Mouse (Mus musculus) layer of hippocampus, adult 8-10 months (tissue): Measurements from ENCODE around the gene Tmem221. TPM values are rescaled to one million over a fixed set of nuclear protein-coding genes. Genes with fewer than 3 reads are reported as not detected.

Experiments used
- DNase-seq, 2 experiments: peaks; one replicate each; pipeline ENCODE4 v3.0.0; 2022; ENCODE audit warnings: low spot score in 2 of 2
- total RNA-seq, 4 experiments: library from RNA; stranded (reverse); gene quantifications; 2 replicates each; pipeline ENCODE4 v1.2.4; 2022

The Tmem221 gene
- total RNA-seq, 4 experiments from 2014 or later = 0.27 to 1.3 (median 0.54) TPM

- DNase-seq = no peak
These were observed 20.3 kb upstream of the Tmem221 start for GRCm38 (mm10) chr8:71579009-71579408.

DNA sequence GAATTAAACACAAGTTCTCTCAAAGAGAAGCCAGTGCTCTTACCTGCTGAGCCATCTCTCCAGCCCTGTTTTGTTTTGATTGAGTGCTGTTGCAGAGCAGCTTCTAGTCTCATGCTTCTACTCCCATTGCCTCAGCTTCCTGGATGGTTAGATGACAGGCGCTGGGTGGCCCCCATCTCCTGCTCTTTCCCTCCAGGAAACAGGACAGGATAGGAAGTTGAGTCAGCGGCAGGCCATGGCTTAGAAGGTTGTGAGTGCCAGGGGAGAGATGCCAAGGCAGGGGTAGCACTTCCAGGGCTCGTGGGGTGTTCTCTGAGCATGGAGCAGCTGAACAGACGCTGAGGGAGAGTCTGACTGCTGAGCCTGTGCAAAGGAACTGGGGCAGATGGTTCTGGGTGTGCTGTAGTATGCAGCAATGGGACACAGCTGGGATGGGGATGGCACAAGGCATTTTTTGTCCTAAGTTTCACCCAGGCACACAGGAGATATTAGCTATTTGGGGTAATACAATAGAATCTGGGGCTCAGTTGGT is 19.3 kb upstream of the Tmem221 start:
- no peak for DNase-seq

DNA sequence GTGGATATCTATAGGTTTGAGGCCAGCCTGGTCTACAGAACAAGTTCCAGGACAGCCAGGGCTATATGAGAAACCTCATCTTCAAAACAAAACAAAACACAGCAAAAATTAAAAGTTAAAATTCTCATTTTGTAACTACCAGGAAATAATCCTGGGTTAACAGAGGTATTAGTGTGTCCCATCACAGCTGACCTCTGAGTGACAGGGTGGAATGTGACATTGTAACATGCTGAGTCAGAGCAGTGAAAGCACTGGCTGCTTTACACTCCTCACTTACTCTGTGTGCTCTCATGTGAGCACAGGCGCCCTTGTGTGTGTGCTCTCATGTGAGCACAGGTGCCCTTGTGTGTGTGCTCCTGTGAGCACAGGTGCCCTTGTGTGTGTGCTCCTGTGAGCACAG is 16.3 kb upstream of the Tmem221 start:
- no peak for DNase-seq

DNA sequence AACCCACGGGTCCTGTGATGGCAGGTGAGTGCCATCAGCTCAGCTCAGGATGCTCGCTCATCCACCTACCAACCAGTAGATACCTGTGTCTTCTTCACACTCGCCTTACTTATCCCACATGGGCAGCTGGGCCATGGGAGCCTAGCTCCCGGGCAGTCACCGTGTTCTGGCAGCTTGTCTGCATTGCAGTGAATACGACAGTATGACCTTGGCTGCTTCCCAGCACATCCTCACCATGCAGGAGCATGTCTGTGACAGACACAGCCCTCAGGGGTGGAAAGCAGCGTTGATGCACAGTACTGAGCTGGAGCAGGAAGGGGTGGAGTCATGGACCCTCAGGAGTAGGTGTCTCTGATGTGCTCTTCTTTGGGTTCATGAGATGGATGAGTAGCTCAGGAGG is 15.8 kb upstream of the Tmem221 start:
- no peak for DNase-seq

GRCm38 (mm10) chr8:71572847-71573633 is 14.4 kb upstream of the Tmem221 start:
- peak; percentile 87 to 91 for DNase-seq

DNA sequence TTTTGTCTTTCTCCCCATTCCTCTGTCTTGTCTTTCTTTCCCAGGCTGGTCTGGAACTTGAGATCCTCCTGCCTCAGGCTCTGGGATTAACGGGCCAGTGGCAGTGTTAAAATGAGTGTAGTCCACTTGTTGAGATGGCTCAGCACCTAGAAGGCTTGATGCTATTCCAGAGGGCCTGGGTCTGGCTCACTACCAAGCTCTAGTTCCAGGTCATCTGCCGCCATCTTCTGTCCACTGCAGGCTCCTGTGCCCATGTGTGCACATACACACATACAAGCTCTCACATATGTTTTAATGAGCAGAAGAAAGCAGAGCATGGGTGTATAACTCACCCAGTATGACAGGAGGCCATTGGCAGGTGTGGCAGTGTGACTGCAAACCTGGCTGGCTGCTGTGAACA is 13.4 kb upstream of the Tmem221 start:
- DNase-seq = no peak

GRCm38 (mm10) chr8:71570291-71570954 is 11.8 kb upstream of the Tmem221 start:
- DNase-seq = peak; percentile 96 to 98

- DNase-seq = peak; percentile 92 to 95
These were observed 11.0 kb upstream of the Tmem221 start for GRCm38 (mm10) chr8:71569366-71570290.

GRCm38 (mm10) chr8:71568941-71569340 is 10.3 kb upstream of the Tmem221 start:
- no peak for DNase-seq

GRCm38 (mm10) chr8:71568387-71568937 is 9.8 kb upstream of the Tmem221 start, which contains the start of gene Slc27a1:
Slc27a1 (plus strand) TSS chr8:71568882.
- DNase-seq = peak; percentile 73 to 74

DNA sequence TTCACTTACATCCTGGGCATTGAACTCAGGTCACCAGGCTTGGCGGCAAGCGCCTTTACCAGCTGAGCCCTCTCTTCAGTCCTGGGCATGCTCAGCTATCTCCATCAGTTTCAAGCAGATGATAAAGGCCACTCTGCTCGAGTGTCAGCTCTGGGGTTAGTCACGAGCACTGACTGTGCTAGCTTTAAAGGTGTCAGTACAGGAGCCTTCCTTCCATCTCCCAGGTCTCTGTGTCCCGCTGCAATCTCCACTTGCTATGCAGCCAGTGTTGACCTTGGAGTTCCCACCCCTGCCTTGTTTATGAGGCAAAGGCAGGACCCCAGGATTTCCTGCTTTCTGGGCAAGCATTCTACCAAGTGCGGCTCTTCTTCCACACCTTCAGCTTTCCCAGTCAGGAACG is 8.9 kb upstream of the Tmem221 start:
- no peak for DNase-seq

DNA sequence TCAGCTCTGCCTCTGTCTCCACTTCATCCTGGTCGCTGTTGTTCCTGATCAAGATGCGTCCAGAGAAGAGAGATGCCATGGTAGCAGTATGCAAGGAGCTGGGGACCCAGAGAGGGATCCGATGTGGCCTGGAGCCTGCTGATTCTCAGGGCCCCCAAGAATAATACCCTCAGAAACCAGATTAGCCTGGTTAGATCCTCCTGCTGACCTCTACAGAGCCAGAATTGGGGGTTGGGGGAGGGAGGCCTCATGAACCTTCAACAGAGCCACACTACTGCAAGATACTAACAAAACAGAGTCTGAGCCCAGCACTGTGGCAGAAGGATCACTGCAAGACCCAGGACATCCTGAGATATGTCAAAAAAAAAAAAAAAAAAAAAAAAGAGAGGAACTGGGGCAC is 7.8 kb upstream of the Tmem221 start, which contains the start of gene Nxnl1:
Nxnl1 (minus strand) TSS at position 101 of the 400 bp plus-strand sequence.
- no peak for DNase-seq

- DNase-seq = no peak
These were observed 5.3 kb upstream of the Tmem221 start for GRCm38 (mm10) chr8:71563992-71564391.

DNA sequence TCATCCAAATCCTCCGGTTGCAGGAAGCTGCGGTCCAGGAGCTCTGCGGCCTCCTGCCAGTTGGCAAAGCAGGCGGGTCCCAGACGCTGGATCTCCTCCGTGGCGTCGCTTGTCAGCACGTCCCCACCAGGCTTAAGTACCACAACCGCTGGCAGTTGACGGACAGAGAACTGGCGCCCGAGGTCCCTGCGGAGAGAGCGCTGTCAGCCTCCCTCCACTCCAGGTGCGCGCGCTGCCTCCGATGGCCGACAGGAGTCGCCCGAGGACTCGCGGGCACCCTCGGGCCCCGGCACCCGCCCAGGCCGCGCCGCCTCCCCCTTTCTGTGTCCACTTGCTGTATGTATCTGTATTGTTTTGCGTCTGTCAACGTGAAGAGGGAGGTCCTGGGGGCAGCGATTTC is 4.1 kb upstream of the Tmem221 start:
- DNase-seq = peak in 1 of 2 experiments; percentile 63

DNA sequence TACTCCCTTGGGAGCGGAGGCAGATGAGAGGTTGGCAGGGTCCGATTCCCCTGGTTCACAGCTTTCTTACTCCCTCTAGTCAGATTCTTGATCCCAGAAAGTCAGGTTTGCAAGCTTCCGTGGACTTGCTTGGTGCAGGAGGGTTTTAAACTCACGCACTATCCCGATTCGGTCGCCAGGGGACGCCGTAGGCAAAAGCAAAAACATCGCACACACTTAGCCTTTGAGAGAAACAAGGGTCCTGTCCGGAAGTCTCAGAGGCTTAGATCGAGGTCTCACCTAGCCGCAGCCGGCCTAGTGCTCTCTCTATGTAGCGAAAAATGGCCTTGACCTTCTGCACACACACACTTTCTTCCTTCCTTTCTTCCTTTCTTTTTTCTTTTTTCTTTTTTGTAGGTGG is 2.7 kb upstream of the Tmem221 start:
- peak in 1 of 2 experiments; percentile 63 for DNase-seq

GRCm38 (mm10) chr8:71560765-71561164 is 2.1 kb upstream of the Tmem221 start:
- DNase-seq = no peak

DNA sequence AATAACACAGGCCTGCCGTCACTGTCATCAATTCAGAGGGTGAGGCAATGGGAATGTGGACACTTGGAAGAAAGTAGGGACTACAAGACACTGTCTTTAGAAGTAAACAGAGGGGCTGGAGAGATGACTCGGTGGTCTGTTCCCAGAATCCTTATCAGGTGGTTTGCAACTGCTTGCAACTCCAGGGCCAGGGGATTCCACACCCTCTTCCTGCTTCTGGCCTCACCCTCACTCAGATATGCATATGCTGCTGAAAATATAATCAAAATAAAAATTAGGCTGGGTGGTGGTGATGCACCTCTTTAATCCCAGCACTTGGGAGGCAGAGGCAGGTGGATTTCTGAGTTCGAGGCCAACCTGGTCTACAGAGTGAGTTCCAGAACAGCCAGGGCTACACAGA is 1.4 kb upstream of the Tmem221 start:
- no peak for DNase-seq

GRCm38 (mm10) chr8:71558958-71559690 is 453 bp upstream of the Tmem221 start:
- DNase-seq = no peak

GRCm38 (mm10) chr8:71554644-71555043 is 4.0 kb downstream of the Tmem221 start:
- DNase-seq = no peak

DNA sequence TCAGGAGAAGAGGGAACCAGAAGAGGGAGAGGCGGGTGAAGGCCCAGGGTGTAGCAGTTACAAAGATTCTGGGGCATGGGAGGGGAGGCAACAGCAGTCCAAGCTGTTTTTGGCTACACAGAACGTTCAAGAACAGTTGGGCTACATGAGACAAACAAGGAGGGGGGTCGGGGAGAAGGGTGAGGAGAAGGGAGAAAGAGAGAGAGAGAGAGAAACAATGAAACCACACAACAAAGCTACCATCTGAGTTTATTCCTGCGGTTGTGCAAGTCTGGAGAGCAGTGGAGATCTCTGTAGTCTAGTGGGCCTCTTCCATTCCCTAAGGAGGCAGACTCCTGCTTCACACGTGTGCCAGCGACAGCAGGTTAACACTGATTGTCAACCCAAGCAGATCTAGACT is 4.7 kb downstream of the Tmem221 start:
- DNase-seq = no peak
